In the genomic region with DNA sequence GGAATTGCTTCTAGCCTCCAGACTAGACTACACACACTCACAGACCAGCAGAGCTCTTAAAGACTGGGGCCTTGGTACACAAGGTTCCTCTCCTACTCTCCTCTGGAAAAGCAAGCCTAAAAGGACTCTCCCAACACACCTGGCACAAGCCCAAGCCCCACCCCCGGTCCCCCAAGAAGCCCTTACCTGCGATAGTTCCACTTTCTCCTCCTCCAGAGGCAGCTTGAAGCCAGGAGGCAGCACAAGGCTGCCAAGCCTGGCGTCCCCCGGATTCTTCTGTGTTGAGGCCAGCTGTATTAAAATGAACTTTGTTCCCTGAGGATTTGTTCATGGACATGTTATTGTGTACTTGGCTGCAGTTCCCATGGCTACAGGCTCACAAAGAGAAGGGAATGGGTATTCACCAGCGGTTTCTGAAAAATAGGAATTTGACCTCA, we compare ENCODE assay signal across 8 mouse cellular contexts. TPM values are rescaled to one million over a fixed set of nuclear protein-coding genes. Genes with fewer than 3 reads are reported as not detected.
DNase-seq lines count a peak whose midpoint lies in the region; ATAC-seq lines count a peak whose summit lies in the region.

A gene (minus strand): TSS at position 294 of the 437 bp plus-strand sequence.

- intact Hi-C loops in heart, postnatal 25 days (cut with DNase I), result no loop called here

- WGBS in forebrain, embryonic 12.5 days, result 26% methylated on average over 5 of the region's 5 CpGs
- WGBS in large intestine, adult 2 months, result 15% methylated on average over 5 of the region's 5 CpGs

- H3K9me3 ChIP-seq in forebrain, embryonic 12.5 days, result no peaks in the 10 kb centered on the region

- peak; percentile 46 for DNase-seq in urinary bladder, postnatal 14 days (ENCODE audit: low spot score)
- DNase-seq in urinary bladder, postnatal 10 days (ENCODE audit: low spot score), result no peak
- DNase-seq in heart, postnatal 25 days (ENCODE audit: low spot score), result peak; percentile 55
- no peak for DNase-seq in large intestine, adult 2 months (ENCODE audit: low read depth, low spot score)
- DNase-seq in lung, postnatal 14 days, result peak; percentile 73
- peak; percentile 84 for DNase-seq in skeletal muscle tissue, adult 2 months (ENCODE audit: low read depth, low spot score)
- DNase-seq in spleen, adult 12 weeks (ENCODE audit: low spot score), result no peak

- ATAC-seq in forebrain, embryonic 12.5 days (ENCODE audit: low FRiP score), result peak; percentile 51

- H3K4me2 ChIP-seq in forebrain, embryonic 12.5 days, result peak within 1 kb of the TSS; percentile 35

- no peaks in the 10 kb centered on the region for H3K36me3 ChIP-seq in forebrain, embryonic 12.5 days (replicated peaks)

- peak within 1 kb of the TSS; percentile 36; the same call in 1 of the 2 replicates for H3K9ac ChIP-seq in forebrain, embryonic 12.5 days

- H3K4me3 ChIP-seq in forebrain, embryonic 12.5 days (replicated peaks), result peak within 1 kb of the TSS; percentile 13; the same call in 1 of the 2 replicates

- H3K27ac ChIP-seq in forebrain, embryonic 12.5 days, result peak within 1 kb of the TSS; percentile 78

- peaks cover 32% of the 10 kb centered on the region for H3K4me1 ChIP-seq in forebrain, embryonic 12.5 days

- no peaks in the 10 kb centered on the region for H3K27me3 ChIP-seq in forebrain, embryonic 12.5 days

RNA-seq across cellular contexts. Expression of the gene that starts here (rescaled TPM):
- 23.0 and 25.3 TPM in 2 replicates for polyA plus RNA-seq in forebrain, embryonic 12.5 days (2016; fragmentation: Nextera tagmentation; extraction: Ambion mirVana)
- total RNA-seq in heart, postnatal 25 days (2021), result 10 to 100 TPM in 1 of 2 experiments, 1 to 10 TPM in 1; 7.6 to 11.5 TPM
- polyA plus RNA-seq in large intestine, adult 2 months (2012; rRNA removed), result 64.4 and 92.1 TPM in 2 replicates

Comparison
In these comparisons a context has a peak if more than half of its experiments do, and no peak if none do; other contexts are left out.
1. DNase-seq: peak in urinary bladder, postnatal 14 days (single experiment), heart, postnatal 25 days (single experiment), lung, postnatal 14 days (single experiment) and skeletal muscle tissue, adult 2 months (single experiment); none in urinary bladder, postnatal 10 days (single experiment), large intestine, adult 2 months (single experiment) and spleen, adult 12 weeks (single experiment).